Mouse (Mus musculus) testis, adult 2 months (tissue): ENCODE data around the gene Barhl2.

ENCODE experiments used
- CTCF ChIP-seq: fragments of 200-500 bp; IDR thresholded peaks from 2 replicates; pipeline ENCODE4 v1.5.1; 2012; ENCODE audit warnings: low read depth, mild to moderate bottlenecking, inconsistent platforms, low read length, moderate library complexity; ENCODE audit not compliant: control insufficient read depth, insufficient read depth, insufficient replicate concordance
- POLR2A ChIP-seq: fragments of 200-500 bp; IDR thresholded peaks from 2 replicates; pipeline ENCODE4 v1.6.1; 2012; ENCODE audit warnings: low read depth, mild to moderate bottlenecking, inconsistent platforms, low read length, moderate library complexity; ENCODE audit not compliant: control insufficient read depth

- no peak for TF ChIP-seq CTCF
- no peak for TF ChIP-seq POLR2A
Observed at GRCm38 (mm10) chr5:106465129-106465790, 7.3 kb upstream of the Barhl2 start.
